Mouse (Mus musculus) liver, embryonic 18 days (tissue): ENCODE results near the gene Brca2. TPM values are rescaled to one million over a fixed set of nuclear protein-coding genes. Genes with fewer than 3 reads are reported as not detected.

Source experiments
- polyA plus RNA-seq: library from polyadenylated mRNA; depleted of rRNA; stranded (reverse); fragments of >200 nt; gene quantifications from 2 replicates; pipeline ENCODE4 v1.2.3, GENCODE M21; 2012; rRNA removed

Brca2 gene
- 8.1 and 11.2 TPM in 2 replicates for polyA plus RNA-seq

GRCm38 (mm10) chr5:150521937-150522866 is at the start of gene Brca2:
Gene Brca2 (plus strand): TSS chr5:150522630.

DNA sequence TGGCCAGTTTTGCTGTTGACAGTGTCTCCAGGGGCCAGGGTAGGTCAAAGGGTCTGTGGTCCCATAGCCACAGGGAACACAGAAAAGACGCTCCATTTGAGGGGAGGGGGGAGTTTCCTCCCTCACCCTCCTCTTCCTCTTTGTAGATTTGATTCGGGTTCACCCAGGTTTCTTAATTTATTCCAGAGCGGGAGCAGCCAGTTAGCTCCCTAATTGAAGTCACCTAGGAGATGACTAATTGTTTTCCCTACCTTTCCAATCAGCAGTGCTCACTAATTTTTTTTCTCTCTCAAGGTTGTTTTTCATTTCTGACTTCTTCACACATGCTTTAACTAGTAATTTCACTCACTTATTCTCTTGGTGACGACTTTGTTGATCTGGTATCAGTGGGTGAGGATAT is 4.4 kb upstream of the Brca2 start, which contains the start of gene Zar1l:
Gene Zar1l (minus strand): TSS at position 101 of the 400 bp plus-strand sequence.

GRCm38 (mm10) chr5:150597088-150597487 is 74.7 kb downstream of the Brca2 start, which contains the start of gene N4bp2l1:
Gene N4bp2l1 (minus strand): TSS chr5:150597188.

Other genes with a start within 250 kb of the Brca2 start
- gene Zar1l, start 4.5 kb upstream of the Brca2 start, polyA plus RNA-seq = not detected in 2 replicates
- 16.9 and 23.4 TPM in 2 replicates for gene N4bp2l1, start 74.6 kb downstream of the Brca2 start, polyA plus RNA-seq
- 13.4 and 15.3 TPM in 2 replicates for gene N4bp2l2, start 143.6 kb downstream of the Brca2 start, polyA plus RNA-seq
- gene Pds5b, start 151.1 kb downstream of the Brca2 start, polyA plus RNA-seq = 5.3 and 5.7 TPM in 2 replicates